Comparison of ENCODE assay signal across 15 mouse cellular contexts in genomic region chr17:11420839-11421238, GRCm38 (mm10).
DNase-seq lines count a peak whose midpoint lies in the region; ATAC-seq and TF ChIP-seq lines count a peak whose summit lies in the region.
"Had no signal": no experiment of that assay in that cellular context is flagged by ENCODE, and none has a peak within 500 bp of the region (broad histone marks: within the 10 kb centered on the region; RNA-seq: fewer than 3 reads in every experiment).

No protein-coding gene starts in this region.

- H3K9me3 ChIP-seq in lung, embryonic 15.5 days = no peaks in the 10 kb centered on the region
- H3K9me3 ChIP-seq: hindbrain, embryonic 13.5 days; midbrain, embryonic 15.5 days; neural tube, embryonic 13.5 days had no signal

- TF ChIP-seq CTCF in gastrocnemius, adult 2 months (IDR thresholded peaks at IDR 0.05) = no peak
- no peak for TF ChIP-seq CTCF in lung, adult 2 months (IDR thresholded peaks at IDR 0.05; ENCODE audit: insufficient read depth, low read length)

- H3K27me3 ChIP-seq in lung, embryonic 15.5 days = no peaks in the 10 kb centered on the region
- H3K27me3 ChIP-seq: hindbrain, embryonic 13.5 days; limb, embryonic 12.5 days; midbrain, embryonic 15.5 days; neural tube, embryonic 13.5 days had no signal

- H3K36me3 ChIP-seq in lung, embryonic 15.5 days = no peaks in the 10 kb centered on the region
- H3K36me3 ChIP-seq: hindbrain, embryonic 13.5 days; limb, embryonic 12.5 days; midbrain, embryonic 15.5 days; neural tube, embryonic 13.5 days had no signal

- ATAC-seq in lung, embryonic 15.5 days (ENCODE audit: borderline replicate concordance, extremely low read depth, low FRiP score, low TSS enrichment) = peak; percentile 67; the same call in 1 of the 2 replicates
- no peak for ATAC-seq in activated CD4-positive, CD25-positive, alpha-beta regulatory T cell, adult 4 months
- ATAC-seq: liver, postnatal 0 days; midbrain, embryonic 15.5 days had no signal

- no peak overlapping the region for H3K4me2 ChIP-seq in lung, embryonic 15.5 days
- H3K4me2 ChIP-seq: hindbrain, embryonic 13.5 days; limb, embryonic 12.5 days; midbrain, embryonic 15.5 days; neural tube, embryonic 13.5 days had no signal

- H3K4me1 ChIP-seq in lung, embryonic 15.5 days = 0 out of 2 replicates have a peak, but pooled peaks cover 6% of the 10 kb centered on the region
- H3K4me1 ChIP-seq in lung, adult 2 months (ENCODE audit: control insufficient read depth, insufficient read depth, low read length) = no peaks in the 10 kb centered on the region; the same call in 1 of the 2 replicates
- H3K4me1 ChIP-seq: hindbrain, embryonic 13.5 days; limb, embryonic 12.5 days; midbrain, embryonic 15.5 days; neural tube, embryonic 13.5 days had no signal

- intact Hi-C loops in gastrocnemius, adult 2 months (cut with DNase I) = no loop called here
- intact Hi-C loops in gastrocnemius, postnatal 36 days (cut with DNase I) = no loop called here

- no peak overlapping the region for H3K27ac ChIP-seq in gastrocnemius, adult 2 months
- H3K27ac ChIP-seq in lung, embryonic 15.5 days = no peak overlapping the region
- H3K27ac ChIP-seq: hindbrain, embryonic 13.5 days; limb, embryonic 12.5 days; midbrain, embryonic 15.5 days; neural tube, embryonic 13.5 days had no signal

- DNase-seq in gastrocnemius, adult 2 months = peak; percentile 27
- no peak for DNase-seq in gastrocnemius, postnatal 36 days
- no peak for DNase-seq in lung, adult 2 months
- DNase-seq in cerebellum, adult 8-10 months = peak; percentile 17
- DNase-seq in lung, postnatal 14 days = peak; percentile 14
- DNase-seq in adipocyte (ENCODE audit: low spot score) = no peak
- DNase-seq: kidney, adult 18-20 months; liver, postnatal 0 days; thymus, postnatal 36 days had no signal

- TF ChIP-seq POLR2A in lung, adult 2 months (IDR thresholded peaks at IDR 0.05; ENCODE audit: borderline replicate concordance, extremely low read depth, low read depth, low read length) = no peak

- 53% methylated on average over 6 of the region's 6 CpGs for WGBS in lung, embryonic 15.5 days
- WGBS in lung, adult 2 months = 52% methylated on average over 6 of the region's 6 CpGs

- H3K4me3 ChIP-seq in gastrocnemius, adult 2 months = no peak overlapping the region
- H3K4me3 ChIP-seq in lung, embryonic 15.5 days = no peak overlapping the region
- H3K4me3 ChIP-seq in lung, adult 2 months (replicated peaks; ENCODE audit: extremely low read depth, low read depth, low read length) = no peak overlapping the region
- H3K4me3 ChIP-seq: hindbrain, embryonic 13.5 days; limb, embryonic 12.5 days; midbrain, embryonic 15.5 days; neural tube, embryonic 13.5 days had no signal

- no peak overlapping the region for H3K9ac ChIP-seq in lung, embryonic 15.5 days
- H3K9ac ChIP-seq: hindbrain, embryonic 13.5 days; limb, embryonic 12.5 days; liver, postnatal 0 days; midbrain, embryonic 15.5 days; neural tube, embryonic 13.5 days had no signal

Comparison
In these comparisons a context has a peak if more than half of its experiments do, and no peak if none do; other contexts are left out.
1. DNase-seq: peak in gastrocnemius, adult 2 months (single experiment), cerebellum, adult 8-10 months (single experiment) and lung, postnatal 14 days (single experiment); none in gastrocnemius, postnatal 36 days (0 of 2), lung, adult 2 months (single experiment) and adipocyte (single experiment).